Mouse (Mus musculus) ES-Bruce4 (cell line): Measurements from ENCODE around the gene Taf3.

Experiments used
- CTCF ChIP-seq: IDR thresholded peaks from one replicate; pipeline ENCODE4 v1.8.1; 2011; ENCODE audit warnings: low read depth, low read length
- EP300 ChIP-seq: IDR thresholded peaks from 2 replicates; pipeline ENCODE4 v1.6.1; 2011; ENCODE audit warnings: low read depth, low read length; ENCODE audit not compliant: insufficient read depth
- POLR2A ChIP-seq: IDR thresholded peaks from one replicate; pipeline ENCODE4 v1.8.1; 2011; ENCODE audit warnings: low read length; ENCODE audit not compliant: insufficient read depth

DNA sequence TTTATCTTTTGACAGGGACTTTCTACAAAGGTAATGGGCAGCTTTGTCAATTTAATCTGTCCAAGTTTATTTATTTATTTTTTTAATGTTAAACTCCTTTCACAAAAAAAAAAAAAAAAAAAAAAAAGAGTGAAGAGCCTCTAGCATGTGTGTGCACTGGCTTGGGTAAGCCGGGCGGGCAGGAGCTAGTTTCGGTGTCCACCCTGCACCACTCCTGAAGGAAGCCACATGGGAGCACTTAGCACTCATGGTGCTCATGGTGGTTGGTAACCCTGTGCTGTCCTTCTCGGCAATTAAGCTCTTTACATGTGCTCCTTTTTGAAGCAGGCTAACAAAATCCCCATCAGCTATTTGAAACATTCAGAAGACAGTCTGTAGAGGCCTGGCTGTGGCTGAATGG is 102.8 kb downstream of the Taf3 start:
- TF ChIP-seq CTCF (no peak), EP300 (no peak), POLR2A (no peak)
